Mouse (Mus musculus) activated CD4-positive, CD25-positive, alpha-beta regulatory T cell, adult 4 months (primary cell): ENCODE measurements around the gene Hoxa1. TPM values are rescaled to one million over a fixed set of nuclear protein-coding genes. Genes with fewer than 3 reads are reported as not detected.

Experiments
- ATAC-seq: one replicate; pipeline ENCODE4 v1.8.0; 2017
- polyA plus RNA-seq, 2 experiments: library from polyadenylated mRNA; unstranded; fragments of 100-300 nt; shearing (Covaris generic); gene quantifications; one replicate each; pipeline ENCODE4 v1.2.1; 2017

Hoxa1 gene
- polyA plus RNA-seq, 2 experiments from 2014 or later: not detected

DNA sequence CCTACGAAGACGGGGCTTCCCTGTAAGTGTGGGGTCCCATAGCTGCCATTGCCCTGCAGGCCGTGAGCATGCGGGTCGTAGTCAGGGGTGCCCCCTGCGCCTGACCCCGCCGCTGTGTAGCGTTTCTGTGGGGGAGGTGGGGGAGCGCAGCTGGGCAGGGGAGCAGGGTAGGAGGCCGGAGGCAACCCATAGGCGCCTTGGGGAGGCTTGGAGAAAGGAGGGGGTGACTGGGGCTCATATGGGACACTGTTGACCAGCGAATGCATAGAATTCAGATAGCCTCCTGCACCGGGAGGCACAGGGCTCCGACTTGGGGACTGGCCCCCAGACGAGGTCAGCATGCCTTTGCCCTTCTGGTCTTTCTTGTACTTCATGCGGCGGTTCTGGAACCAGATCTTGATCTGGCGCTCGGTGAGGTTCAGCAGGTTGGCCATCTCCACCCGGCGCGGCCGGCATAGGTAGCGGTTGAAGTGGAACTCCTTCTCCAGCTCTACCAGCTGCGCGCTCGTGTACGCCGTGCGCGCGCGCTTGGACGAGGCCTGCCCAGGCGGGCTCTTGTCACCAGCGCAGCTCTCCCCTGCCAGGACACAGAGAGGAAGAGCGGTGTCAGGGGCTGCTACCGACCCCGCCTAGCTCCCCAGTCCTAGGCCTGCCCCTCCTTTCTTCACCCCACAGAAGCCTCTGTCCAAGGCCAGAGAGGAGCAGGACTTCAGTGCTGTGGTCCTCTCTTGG is 12.2 kb upstream of the Hoxa1 start:
- no peak for ATAC-seq

DNA sequence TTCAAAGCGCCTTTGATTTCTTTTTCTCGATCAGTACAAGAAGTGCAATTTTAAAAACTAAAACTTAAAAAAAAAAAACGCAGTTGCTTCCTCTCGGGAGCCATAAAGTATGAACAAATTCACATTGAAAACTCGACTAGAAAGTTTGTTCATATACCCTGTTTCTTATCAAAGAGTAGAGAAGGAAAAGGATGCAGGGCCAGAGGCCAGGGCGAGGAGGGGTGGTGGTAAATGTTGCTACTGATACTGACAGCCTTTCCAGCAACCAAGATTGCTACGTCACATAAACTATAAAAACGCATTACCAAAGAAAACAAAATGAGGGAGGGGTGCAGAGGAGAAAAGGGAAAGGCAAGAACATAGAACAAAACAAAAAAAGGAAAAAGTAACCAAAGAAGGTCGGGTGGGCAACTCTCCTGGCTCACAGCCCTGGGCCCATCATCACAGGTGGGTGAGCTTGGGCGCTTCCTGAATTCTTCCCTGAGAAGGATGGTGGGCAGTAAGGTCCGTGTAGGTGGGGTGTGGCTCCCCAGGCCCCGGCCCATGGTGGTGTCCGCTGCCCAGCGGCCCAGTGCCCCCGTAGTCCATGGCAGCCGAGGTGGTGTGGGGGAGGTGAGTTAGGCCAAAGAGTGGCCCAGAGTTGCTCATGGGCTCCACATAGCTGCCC is 11.5 kb upstream of the Hoxa1 start:
- ATAC-seq: no peak

DNA sequence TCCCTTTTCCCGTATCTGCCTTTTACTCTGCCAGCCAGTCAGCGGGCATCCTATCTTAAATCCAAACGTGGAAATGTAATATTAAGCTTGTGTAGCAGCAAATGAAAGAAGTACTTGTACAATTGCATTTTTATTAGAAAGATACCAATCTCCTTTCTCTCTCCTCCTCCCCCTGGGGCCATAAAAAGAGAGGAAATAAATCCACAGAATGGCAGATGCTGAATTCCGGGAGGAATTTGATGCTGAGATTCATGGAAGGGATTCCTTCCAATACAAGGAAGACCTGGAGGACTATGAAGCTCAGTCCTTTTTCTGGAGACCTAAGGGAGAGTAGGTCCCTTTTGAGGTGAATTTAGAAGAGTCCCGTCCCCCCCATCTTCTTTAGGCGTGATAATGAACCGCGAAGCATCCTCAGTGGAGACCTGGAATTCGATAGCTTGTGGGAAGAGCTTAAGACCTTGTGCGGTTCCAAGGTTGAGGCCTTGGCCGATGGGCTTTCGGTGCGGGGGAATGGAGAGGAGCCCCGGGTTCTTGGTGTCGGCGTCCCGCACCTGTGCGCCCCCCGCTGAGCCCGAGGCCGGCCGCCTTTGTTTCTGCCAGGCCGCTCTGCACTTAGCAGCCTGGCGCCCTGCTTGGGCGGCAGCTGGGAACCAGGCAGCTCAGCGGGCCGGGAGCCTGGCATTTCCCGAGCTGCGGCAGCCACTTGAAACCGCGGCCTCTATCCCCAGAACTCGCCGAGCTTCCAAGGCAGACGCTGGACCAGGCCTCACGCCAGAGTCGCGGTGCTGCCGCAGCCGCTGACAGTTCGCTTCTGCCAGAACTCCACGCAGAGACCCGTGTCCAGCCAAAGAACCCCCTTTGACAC is 10.3 kb upstream of the Hoxa1 start:
- no peak for ATAC-seq

DNA sequence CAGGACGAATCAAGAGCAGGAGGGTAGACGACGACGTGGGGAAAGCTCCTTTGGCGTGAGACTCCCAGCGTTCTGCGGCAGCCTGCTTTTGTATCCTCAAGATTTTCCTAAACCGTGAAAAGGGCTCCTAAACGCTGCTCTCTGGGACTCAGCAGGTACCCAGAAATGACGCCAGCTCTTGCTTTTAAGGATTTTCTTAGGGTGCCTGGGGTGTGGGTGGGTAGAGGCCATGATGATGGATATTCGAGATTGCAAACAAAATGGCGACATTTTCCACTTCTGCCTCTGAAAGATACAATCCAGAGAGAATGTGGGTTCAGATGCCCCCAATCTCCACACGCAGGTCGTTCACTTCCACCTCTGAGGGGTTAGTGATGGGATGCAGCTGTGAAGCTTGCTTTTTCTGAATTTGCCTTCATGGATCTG is 9.6 kb upstream of the Hoxa1 start:
- ATAC-seq: no peak

DNA sequence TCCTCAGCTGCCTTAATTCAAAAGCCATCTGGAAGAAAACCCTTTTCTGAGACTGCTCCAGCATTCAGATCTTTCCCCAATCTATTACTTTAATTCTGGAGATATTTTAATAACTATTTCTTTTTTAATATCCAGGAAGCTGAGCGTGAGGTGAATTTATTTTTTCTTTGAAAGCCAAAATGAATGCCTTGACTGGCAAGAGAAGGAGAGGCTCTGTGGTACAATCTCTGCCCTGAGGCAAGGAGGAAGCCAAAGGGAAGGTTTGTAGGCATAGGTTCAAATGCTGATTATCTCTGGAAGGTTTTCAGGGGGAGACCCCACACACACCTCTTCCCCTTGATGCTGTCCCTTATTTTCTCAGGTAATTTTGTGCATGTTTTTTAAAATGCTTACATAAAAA is 9.1 kb upstream of the Hoxa1 start:
- ATAC-seq: no peak

DNA sequence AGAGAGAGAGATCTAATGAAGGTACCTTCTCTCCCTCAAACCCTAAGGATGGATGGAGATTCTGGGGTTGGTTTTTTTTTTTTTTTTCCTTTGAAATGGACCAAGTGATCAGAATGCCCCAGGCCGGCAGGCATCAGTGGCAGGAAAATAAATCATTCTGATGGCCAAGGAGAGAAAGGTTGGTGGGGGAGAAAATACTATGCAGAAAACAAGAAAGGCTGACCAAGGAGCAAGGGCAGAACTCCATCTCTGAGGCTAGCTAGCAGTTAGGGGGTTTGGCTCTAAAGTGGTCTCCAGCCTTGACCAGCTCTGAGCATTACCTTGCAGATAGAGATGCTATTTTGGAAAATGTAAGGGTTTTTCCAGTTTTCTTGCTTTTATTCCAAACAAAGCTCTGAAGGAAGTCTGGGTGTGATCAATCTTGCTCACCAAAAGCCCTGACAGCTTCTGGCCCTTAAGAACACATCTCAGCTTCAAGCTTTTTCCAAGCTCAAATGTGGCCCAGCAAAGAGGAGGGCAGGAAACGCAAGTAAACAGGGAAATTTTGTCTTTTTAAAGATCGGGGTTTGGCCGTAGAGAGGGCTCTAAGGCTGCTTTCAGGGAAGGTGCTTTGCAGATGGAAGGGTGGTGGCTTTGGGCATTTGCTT is 8.4 kb upstream of the Hoxa1 start:
- no peak for ATAC-seq

DNA sequence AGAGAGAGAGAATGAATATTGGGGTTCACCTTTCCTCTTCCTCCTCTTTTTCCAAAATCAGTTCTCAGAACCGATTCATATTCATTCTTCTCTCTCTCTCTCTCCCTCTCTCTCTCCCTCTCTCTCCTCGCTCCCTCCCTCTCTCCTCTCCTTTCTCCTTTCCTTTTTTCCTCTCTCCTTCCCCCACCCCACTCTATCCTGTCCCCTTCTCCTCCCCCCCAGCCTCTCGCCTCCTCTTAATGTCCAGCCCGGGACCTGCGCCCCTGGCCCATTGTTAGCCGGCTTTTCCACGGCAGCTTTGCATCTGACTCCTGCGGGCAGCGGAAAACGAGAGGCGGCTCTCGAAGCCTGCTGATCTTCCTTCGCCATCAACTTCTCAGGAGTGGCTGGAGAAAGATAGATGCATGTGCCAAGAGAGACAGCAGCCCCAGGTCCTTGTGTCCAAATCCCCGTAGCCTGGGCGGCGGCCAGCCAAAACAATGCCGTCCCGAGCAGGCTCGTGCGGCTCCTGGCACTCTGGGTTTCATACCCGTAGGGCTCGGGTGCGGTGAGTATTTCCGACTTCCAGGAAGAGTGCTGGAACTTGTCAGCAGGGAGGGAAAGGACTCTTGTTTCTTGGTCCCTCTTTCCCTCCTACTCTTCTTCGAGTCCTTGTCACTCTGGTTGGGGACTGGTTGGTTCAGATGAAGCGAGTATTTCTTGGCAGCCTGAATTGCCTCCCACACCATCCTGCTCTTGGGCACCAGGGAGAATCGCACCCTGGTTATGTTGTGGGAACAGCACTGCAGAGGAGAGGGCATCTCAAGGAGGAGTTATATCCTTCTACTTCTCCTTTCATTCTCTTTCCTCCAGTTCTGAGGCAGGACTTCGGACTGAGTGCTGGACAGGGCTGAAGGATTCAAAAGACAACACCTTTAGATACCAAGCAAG is 7.6 kb upstream of the Hoxa1 start:
- ATAC-seq: no peak

DNA sequence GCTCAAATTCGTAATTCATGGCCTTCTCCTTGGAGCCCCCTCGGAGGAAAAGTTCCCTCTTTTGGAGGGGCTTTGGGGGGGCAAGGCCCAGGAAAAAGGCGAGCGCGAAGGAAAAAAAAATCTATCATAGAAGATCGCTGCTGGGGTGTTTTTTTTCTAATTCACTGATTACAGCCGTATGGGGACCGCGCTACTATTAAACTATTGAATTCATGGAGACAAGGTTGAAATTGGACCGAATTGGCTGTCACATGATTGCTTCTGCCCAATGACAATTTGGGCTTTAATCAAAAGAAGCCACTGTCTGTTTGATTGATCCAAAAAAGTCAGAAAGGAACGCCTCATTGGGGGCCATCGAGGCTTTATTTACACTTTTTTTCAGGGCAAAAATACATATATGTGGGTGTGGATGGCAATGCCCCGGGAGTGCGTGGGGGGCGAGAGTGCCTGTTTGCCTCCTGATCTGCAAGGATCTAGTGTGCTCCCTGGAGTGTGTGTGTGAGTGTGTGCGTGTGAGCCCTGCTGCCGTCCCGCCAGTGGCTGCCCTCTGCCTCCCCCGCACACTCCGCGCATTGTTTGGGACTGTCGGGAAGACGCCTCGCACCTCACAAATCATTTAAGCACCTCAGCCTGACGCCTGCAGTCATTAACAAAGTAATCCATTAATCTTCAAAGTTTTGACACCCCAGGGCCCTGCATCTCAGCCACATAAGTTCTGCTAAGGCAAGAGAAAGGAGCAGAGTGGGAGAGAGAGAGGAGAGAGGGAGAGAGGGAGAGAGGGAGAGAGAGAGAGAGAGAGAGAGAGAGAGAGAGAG is 6.7 kb upstream of the Hoxa1 start, which contains the start of gene Hoxa2:
TSS of gene Hoxa2 (minus strand) at position 206 of the 815 bp plus-strand sequence.
- no peak for ATAC-seq

DNA sequence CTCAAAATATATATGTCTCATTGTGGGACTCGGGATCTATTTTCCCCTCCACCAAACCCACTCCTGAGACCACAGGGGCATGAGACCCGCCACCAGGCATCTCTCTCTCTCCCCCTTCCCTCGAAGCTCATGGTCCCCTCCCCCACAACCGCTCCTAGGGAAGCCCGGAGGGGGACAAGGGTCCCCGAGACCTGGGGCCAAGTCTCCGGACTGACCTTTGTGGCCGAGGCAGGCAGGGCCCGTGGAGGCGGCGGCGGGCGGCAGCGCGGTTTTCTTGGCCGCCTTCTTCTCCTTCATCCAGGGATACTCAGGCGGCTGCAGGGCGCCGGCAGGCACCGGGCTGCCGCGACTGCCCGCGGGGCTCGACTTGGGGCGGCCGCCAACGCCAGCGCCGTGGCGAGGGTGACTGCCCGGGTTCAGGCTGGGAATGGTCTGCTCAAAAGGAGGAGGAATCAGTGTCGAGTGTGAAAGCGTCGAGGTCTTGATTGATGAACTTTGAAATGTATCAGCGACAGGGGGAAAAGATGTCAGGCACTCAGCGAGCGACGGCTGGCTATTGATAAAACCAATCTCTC is 6.0 kb upstream of the Hoxa1 start:
- no peak for ATAC-seq

DNA sequence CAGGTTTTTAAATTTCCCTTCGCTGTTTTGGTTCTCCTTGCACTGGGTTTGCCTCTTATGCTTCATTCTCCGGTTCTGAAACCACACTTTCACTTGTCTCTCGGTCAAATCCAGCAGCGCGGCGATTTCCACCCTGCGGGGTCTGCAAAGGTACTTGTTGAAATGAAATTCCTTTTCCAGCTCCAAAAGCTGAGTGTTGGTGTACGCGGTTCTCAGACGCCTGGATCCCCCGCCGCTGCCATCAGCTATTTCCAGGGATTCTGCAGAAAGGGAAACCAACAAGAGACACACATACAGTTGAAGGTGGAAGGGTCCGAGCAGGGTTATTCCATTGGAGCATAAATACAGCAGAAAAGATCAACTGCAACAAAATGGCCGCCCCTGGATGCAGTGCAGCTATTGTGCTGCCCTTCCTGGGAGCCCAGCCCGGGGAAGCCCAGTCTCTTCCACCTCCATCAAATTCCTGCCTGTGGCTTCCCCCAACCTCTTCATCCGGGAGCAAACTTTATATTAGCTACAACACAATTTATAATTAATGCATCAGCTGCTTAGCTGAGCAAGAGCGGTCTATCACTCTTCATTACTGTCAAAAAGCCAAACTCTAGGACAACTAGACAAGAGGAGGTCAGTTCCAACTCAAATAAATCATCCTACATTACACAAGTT is 5.4 kb upstream of the Hoxa1 start:
- ATAC-seq: no peak

DNA sequence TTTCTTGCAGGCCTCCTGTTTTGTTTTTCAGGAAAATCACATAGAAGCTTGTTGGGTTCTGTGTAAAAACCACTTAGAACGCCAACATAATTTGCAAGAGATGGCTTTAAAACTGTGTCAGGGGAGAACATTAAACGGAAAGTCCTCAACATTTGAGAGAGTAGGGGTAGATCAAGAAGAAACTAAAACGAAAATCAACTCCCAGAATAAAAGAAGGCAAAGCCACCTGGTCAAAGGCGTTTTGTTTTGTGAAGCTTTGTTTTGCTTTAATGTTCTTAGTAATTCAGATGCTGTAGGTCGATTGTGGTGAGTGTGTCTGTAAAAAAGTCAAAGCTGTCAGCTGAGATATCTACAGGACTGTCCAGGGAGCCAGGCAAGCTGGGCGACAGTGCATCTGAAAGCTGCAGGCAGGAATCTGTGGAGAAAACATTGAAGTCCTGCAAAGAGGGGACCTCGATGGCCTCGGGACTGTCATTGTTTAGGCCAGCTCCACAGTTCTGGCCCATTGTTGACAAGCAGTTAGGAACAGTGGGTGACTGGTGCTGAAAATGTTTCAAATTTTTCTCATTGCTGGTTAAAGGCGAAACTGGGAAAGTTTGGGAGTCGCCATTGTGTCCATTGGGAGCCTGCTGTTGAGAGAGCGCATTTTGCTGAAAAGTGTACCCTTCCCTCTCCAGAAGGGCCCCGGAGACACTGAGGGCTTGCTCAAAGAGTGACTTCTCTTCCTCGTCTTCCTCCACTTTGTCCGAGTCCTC is 4.7 kb upstream of the Hoxa1 start:
- no peak for ATAC-seq

DNA sequence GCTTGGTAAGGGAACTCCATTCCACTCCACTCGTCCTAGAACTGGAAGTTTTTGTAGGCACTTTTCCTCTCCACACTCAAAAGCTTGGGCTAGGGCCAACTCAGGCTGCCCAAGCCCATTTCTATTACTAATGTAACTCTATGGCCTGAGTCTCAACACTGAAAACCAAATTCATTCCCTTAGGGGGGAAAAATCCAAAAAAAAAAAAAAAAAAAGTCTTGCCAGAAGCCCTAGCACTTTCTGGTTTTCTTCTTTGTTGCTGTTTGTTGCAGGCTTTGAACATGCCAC is 3.9 kb upstream of the Hoxa1 start:
- ATAC-seq: no peak

DNA sequence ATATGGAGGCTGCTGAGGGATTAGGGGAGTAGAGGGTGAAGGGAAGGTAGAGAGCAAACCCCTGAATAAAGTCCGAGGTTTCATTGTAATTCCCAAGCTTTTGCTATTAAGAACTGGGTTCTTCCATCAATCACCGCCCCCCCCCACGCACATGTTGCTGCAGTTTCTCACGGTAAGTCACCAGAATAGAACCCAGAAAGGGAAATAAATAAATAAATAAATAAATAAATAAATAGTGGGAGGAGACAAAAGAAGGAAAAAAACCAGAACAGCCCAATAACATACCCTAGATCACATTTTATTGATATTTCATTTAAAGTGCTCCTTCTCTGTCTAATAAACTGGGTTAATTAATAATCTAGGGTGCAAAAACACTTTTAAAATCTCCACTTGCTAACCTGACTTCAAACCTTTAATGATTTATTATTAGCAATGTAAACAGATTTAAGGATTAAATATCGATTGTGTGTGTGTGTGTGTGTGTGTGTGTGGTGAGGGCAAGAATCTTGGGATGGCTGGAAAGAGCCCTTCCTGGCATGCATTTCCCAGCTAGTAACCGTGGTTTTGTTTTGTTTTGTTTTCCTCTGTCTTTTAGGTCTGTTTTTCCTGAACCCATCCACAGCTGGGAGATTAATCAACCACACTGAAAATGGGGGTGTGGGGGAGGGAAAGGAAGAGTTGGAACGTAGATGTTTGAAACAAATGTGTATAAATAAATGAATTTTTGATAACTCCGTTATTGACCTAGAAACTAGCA is 3.4 kb upstream of the Hoxa1 start:
- no peak for ATAC-seq

DNA sequence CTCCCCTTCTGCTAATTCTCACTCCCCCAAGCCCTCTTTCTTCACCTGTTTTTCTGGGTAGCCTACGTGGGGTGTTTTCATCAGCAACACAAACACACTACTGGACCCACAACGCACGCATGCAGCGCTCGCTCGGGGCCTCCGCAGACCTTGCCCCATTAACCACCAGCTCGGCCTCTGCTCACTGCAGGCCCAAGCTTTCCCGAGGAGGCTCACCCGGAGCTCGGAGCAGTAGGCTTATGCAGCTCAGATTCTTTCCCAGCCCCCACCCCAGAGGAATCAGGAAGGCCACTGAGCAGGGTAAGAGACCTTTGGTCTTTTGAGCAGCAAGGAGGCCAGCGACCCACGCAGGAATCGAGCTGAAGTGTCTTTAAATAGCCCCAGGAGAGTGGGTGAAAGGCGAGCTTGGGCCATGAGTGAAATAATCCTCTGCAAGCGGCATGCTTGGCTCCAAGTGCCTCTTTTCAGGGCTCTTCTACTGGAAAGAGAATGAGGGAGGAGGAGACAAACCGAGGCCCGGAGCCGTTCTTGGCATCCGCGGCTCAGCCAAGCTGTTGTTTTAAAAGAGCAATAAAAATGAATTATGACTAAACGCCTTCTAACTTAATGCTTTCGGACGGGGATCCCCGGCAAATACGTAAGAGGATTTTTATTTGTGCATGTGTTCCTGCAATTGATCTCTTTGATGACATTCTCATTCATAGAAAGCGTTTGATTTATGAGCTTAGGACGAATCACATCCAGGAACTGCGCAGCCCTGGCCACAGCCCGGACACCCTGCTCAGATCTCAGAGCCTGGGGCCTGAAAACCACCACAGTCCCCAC is 2.6 kb upstream of the Hoxa1 start:
- ATAC-seq: no peak

DNA sequence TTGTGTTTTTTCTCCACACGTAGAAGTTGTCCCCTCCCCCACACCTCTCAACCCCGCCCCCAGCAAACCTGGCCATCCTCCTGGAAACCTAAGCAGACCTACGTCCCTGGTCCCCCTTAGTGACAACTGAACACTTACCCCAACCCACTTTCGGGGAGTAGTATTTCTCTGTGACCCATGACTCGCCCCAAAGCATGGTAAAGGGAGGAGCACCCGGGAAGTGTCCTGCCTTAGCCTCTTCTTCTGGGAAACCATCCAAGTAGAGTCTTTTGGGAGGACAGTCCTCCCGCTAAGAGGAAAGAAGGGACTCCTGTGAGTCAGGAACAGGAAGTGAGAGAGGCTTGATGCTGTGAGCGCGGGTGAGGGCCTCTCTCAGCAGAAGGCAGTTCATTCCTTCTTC is 1.9 kb upstream of the Hoxa1 start:
- no peak for ATAC-seq

DNA sequence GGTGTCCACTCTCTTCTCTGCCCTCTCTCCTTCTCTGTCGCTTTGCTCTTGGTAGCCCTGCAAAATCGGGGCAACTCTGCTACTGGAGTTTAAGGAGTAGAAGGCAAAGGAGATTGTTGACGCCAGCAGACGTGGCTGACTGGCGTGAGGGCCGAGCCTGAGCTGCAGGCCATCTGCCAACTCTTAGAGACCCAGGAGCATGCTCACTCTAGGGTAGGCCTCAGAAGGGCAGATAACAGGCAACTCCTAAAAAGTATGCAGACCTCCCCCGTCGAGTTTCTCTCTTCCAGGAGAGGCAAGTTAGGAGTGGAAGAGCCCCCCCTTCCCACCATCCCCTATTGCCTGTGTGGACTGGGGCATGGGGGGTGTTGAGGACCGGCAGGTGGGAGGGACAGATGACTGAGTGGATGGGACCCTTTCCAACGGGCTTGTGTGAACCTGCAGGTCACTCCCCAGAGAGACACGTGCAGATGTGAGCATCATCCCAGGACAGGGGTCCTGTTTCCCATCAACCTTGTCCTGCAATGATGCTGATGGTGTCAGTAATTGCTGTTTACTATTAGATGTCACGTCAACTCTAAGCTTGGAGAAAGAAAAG is 1.1 kb upstream of the Hoxa1 start:
- ATAC-seq: no peak
